In genomic region chr15:91377105-91377504, GRCm38 (mm10) we compare ENCODE assay signal across 11 mouse cellular contexts.
DNase-seq lines count a peak whose midpoint lies in the region; TF ChIP-seq lines count a peak whose summit lies in the region.
"Had no signal": no experiment of that assay in that cellular context is flagged by ENCODE, and none has a peak within 500 bp of the region (broad histone marks: within the 10 kb centered on the region; RNA-seq: fewer than 3 reads in every experiment).

No protein-coding gene starts in this region.

- peak; percentile 30 for DNase-seq in cerebellum, adult 8-10 months
- no peak for DNase-seq in cerebellum, adult 11 months
- DNase-seq in left cerebral cortex, adult 2 months (ENCODE audit: extremely low spot score in 1 of 2, low spot score in 2 of 2) = peak in 1 of 2 experiments; percentile 20
- DNase-seq in left cerebral cortex, adult 11 months (ENCODE audit: low spot score) = no peak
- DNase-seq in layer of hippocampus, postnatal 10 days (ENCODE audit: low spot score in 2 of 2) = peak; percentile 29
- DNase-seq in right cerebral cortex, postnatal 4 days = peak; percentile 12
- DNase-seq in embryo, embryonic 11 days = no peak
- no peak for DNase-seq in urinary bladder, postnatal 25 days (ENCODE audit: low spot score)

- H3K4me3 ChIP-seq in left cerebral cortex, adult 2 months = peak overlapping the region; percentile 8; the same call in 1 of the 2 replicates
- H3K4me3 ChIP-seq: embryonic facial prominence, embryonic 13.5 days; liver, embryonic 15.5 days; stomach, embryonic 15.5 days had no signal

- TF ChIP-seq CTCF in left cerebral cortex, adult 2 months (IDR thresholded peaks at IDR 0.05) = no peak

- intact Hi-C loops in left cerebral cortex, adult 2 months (cut with DNase I) = loop anchor here (2.0 to 10.0 kb wide), 3 partner anchors 62 to 198 kb away; partner anchors contain the start of gene Slc2a13

- H3K27ac ChIP-seq in left cerebral cortex, adult 2 months = no peak overlapping the region
- H3K27ac ChIP-seq: embryonic facial prominence, embryonic 13.5 days; liver, embryonic 15.5 days; stomach, embryonic 15.5 days had no signal

Comparison
In these comparisons a context has a peak if more than half of its experiments do, and no peak if none do; other contexts are left out.
1. DNase-seq: peak in cerebellum, adult 8-10 months (single experiment), layer of hippocampus, postnatal 10 days (2 of 2) and right cerebral cortex, postnatal 4 days (single experiment); none in cerebellum, adult 11 months (single experiment), left cerebral cortex, adult 11 months (single experiment), embryo, embryonic 11 days (single experiment) and urinary bladder, postnatal 25 days (single experiment).